Mouse (Mus musculus) forebrain, embryonic 13.5 days (tissue): ENCODE measurements around the gene Miga1. TPM values are rescaled to one million over a fixed set of nuclear protein-coding genes. Genes with fewer than 3 reads are reported as not detected.

Experiments
- ATAC-seq: fragments of 200-750 bp; cut with Nextera tagmentation; 2 replicates; pipeline ENCODE4 v1.8.0; 2017
- H3K27ac ChIP-seq: fragments of 300-500 bp; sonication (generic); 2 replicates; pipeline ENCODE4 v1.5.1; 2015; ENCODE audit warnings: inconsistent platforms, mild to moderate bottlenecking, moderate library complexity
- H3K27me3 ChIP-seq: fragments of 300-500 bp; sonication (generic); 2 replicates; pipeline ENCODE4 v1.6.1; 2015; ENCODE audit warnings: mild to moderate bottlenecking, inconsistent platforms
- H3K36me3 ChIP-seq: fragments of 300-500 bp; sonication (generic); 2 replicates; pipeline ENCODE4 v1.6.1; 2015; ENCODE audit warnings: mild to moderate bottlenecking, inconsistent platforms; ENCODE audit not compliant: poor library complexity, severe bottlenecking
- H3K4me1 ChIP-seq: fragments of 300-500 bp; sonication (generic); 2 replicates; pipeline ENCODE4 v1.6.1; 2015; ENCODE audit warnings: inconsistent platforms
- H3K4me2 ChIP-seq: fragments of 300-500 bp; sonication (generic); 2 replicates; pipeline ENCODE4 v1.6.1; 2015; ENCODE audit warnings: inconsistent platforms, mild to moderate bottlenecking, moderate library complexity
- H3K4me3 ChIP-seq: fragments of 300-500 bp; sonication (generic); 2 replicates; pipeline ENCODE4 v1.5.1; 2015; ENCODE audit warnings: mild to moderate bottlenecking, inconsistent platforms
- H3K9ac ChIP-seq: fragments of 300-500 bp; sonication (generic); 2 replicates; pipeline ENCODE4 v1.6.1; 2015; ENCODE audit warnings: mild to moderate bottlenecking, inconsistent platforms
- H3K9me3 ChIP-seq: fragments of 300-500 bp; sonication (generic); replicated peaks from 2 replicates; pipeline ENCODE4 v1.6.1; 2016; ENCODE audit warnings: inconsistent platforms
- WGBS: fragments of 180-500 bp; shearing (Covaris S2); methylation state at CpG from one replicate; pipeline ENCODE4 v1.1.7; 2015; 5-methylcytosine and 5-hydroxymethylcytosine counted together
- polyA plus RNA-seq: library from polyadenylated mRNA; unstranded; fragments of >200 nt; fragmentation: Nextera tagmentation; extraction: Ambion mirVana; gene quantifications from 2 replicates; pipeline ENCODE4 v1.2.1, GENCODE M21; 2015

Miga1 gene
- polyA plus RNA-seq, 1 experiment from 2014 or later, result 22.1 TPM

DNA sequence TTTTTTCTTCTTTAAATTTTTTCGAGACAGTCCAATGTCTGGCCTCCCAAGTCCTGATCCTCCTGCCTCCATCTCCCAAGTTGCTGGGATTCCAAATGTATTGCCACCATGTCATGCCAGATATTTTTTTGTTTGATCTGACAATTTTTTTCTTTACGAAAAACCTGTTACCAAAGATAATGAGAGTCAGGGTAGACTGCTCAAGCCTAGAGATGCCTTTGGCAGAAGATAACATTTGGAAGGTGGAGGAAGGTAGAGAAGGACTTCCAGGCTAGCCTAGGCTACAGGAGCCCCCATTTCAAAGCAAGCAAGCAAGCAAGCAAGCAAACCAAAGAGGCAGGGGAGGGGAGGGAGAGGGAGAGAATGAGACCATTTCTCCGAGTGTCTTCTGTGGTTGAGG, 7.0 kb upstream of the Miga1 start:
- H3K4me2 ChIP-seq, result peak overlapping the region; percentile 63
- H3K36me3 ChIP-seq, result no peaks in the 10 kb centered on the region
- ATAC-seq, result no peak
- H3K4me3 ChIP-seq, result peak overlapping the region; percentile 78
- H3K9me3 ChIP-seq, result no peaks in the 10 kb centered on the region
- H3K27ac ChIP-seq, result no peak overlapping the region
- 51% methylated on average over 3 of the region's 3 CpGs for WGBS
- peaks cover 29% of the 10 kb centered on the region for H3K4me1 ChIP-seq
- peak overlapping the region; percentile 86 for H3K9ac ChIP-seq
- no peaks in the 10 kb centered on the region for H3K27me3 ChIP-seq

DNA sequence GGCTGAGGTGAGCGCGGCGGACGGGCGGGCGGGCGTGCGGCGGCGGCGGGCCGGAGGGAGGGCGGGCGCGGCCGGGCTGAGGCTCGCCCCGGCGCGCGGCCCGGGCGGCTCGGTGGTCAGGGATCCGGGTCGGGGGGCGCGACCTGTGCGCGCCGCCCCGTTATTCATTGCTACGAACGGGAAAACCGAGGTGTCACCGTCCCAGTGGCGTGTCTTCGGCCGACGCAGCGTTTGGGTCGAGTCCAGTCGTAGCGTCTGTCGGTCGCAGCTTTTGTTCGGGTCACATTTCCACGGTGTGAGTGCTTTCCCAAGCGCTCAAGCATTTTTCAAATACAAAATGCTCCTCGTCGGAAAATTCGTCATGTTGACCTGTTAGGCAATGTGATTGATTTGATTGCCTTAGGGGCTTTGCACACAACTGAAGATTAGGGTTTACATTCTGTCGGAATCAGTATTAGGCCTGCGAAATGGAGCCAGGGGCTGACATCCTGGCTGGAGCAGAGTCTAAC, 6.5 kb upstream of the Miga1 start:
- H3K9ac ChIP-seq, result peak overlapping the region; percentile 86
- no peak for ATAC-seq

DNA sequence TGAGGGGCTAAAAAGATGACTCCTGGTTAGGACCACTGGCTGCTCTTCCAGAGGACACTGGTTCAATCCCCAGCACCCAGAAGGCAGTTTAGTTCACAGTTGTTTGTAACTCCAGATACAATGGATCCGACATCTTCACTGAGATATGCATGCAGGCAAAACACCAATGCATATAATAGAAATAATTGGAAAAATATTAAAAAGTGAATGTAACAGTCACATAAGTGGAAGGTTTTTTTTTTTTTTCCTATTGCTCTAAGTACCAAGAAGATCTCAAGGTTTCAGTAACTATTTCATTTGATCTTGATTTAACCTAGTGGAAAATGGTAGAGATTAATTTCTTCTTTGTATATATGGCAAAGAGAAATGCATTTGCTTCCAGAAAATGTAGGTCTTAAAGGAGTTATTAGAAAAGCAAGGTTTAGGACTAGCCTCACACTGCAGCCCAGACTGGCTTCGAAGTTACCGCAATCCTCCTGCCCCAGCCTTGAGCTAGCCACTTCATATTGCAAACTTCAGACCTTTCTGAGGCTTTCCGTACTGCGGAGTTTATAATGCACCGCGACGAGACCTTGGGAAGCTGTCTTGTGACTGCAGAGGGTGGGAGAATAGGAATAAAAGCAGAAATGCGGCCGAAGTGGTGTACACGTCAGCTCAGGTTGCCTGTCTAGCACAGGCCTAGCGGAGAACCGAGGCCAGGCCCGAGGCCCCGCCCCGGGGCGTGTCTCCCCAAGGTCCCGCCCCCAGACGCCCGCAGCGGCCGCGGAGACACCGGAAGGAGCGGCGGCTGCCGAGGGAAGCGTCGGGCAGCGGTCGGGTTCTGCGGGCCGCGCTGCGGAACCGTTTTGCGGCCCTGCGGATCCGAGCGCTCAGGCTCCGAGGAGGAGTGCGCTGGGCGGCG, 5.8 kb upstream of the Miga1 start, which contains the start of gene Usp33:
TSS of gene Usp33 (plus strand) at position 747 of the 901 bp plus-strand sequence.
- no peaks in the 10 kb centered on the region for H3K9me3 ChIP-seq
- peak within 1 kb of the TSS; percentile 78 for H3K4me3 ChIP-seq
- H3K36me3 ChIP-seq, result no peaks in the 10 kb centered on the region
- ATAC-seq, result peak; percentile 99
- H3K27ac ChIP-seq, result peak within 1 kb of the TSS; percentile 61
- peak within 1 kb of the TSS; percentile 63 for H3K4me2 ChIP-seq
- peak within 1 kb of the TSS; percentile 86 for H3K9ac ChIP-seq
- 7% methylated on average over 40 of the region's 44 CpGs for WGBS
- no peaks in the 10 kb centered on the region for H3K27me3 ChIP-seq
- H3K4me1 ChIP-seq, result peaks cover 28% of the 10 kb centered on the region

More for the DNA sequence above, 6.5 kb upstream of the Miga1 start:
- Histone ChIP-seq H3K4me2 (peak overlapping the region; percentile 63), H3K27me3 (no peaks in the 10 kb centered on the region), H3K27ac (peak overlapping the region; percentile 54), H3K36me3 (no peaks in the 10 kb centered on the region), H3K4me1 (peaks cover 29% of the 10 kb centered on the region), H3K4me3 (peak overlapping the region; percentile 78), H3K9me3 (no peaks in the 10 kb centered on the region)
- under 1% methylated on average over 39 of the region's 54 CpGs for WGBS

DNA sequence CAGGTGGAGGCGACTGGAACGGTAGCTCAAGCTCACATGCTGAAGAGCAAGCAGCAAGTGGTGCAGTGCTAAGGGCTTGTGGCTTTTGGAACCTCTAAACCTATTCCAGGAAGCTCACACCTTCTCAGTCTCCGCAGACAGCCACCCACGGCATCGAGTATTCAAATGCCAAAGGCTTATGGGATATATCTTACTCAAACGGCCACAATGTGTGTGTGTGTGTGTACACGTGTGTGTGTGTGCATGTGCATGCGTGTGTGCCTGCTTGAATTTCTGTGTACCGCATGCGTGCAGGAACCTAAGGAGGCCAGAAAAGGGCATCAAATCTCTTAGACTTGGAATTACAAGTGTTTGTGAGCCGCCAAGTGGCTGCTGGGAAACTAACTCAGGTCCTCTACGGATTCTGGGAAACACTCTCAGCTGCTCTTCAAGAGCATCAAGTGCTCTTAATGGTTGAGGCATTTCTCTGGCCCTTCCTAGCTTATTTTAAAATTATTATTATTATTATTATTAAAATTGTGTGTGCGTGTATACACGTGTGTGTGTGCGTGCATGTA, 2.8 kb upstream of the Miga1 start:
- H3K27ac ChIP-seq, result no peak overlapping the region
- no peak overlapping the region for H3K9ac ChIP-seq
- 88% methylated on average over 15 of the region's 15 CpGs for WGBS
- H3K27me3 ChIP-seq, result no peaks in the 10 kb centered on the region
- H3K9me3 ChIP-seq, result no peaks in the 10 kb centered on the region
- no peaks in the 10 kb centered on the region for H3K36me3 ChIP-seq
- H3K4me1 ChIP-seq, result peaks cover 23% of the 10 kb centered on the region
- H3K4me2 ChIP-seq, result no peak overlapping the region
- ATAC-seq, result no peak
- H3K4me3 ChIP-seq, result no peak overlapping the region

DNA sequence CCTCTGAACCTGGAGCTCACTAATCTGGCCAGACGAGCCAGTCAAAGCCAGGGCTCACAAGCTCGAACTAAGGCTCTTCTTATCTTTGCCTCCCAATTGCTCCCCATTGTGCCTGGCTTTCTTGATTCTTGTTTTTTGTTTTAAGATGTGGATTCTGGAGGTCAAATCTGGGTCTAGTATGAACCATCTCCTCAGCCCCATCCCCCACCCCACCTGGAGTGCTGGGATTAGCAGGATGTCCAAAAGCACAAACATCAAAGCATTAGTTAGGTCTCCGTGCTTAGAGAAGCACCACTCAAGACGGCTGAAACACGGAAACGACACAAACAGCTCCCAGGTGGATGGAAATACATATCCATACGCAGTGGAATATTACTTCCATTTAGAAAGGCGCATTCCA, 4.1 kb downstream of the Miga1 start:
- no peak overlapping the region for H3K9ac ChIP-seq
- peaks cover 13% of the 10 kb centered on the region for H3K4me1 ChIP-seq
- no peak overlapping the region for H3K27ac ChIP-seq
- WGBS, result 86% methylated on average over 8 of the region's 8 CpGs
- ATAC-seq, result no peak
- H3K9me3 ChIP-seq, result no peaks in the 10 kb centered on the region
- H3K4me3 ChIP-seq, result no peak overlapping the region
- no peaks in the 10 kb centered on the region for H3K27me3 ChIP-seq
- H3K36me3 ChIP-seq, result peaks cover 53% of the 10 kb centered on the region
- no peak overlapping the region for H3K4me2 ChIP-seq

DNA sequence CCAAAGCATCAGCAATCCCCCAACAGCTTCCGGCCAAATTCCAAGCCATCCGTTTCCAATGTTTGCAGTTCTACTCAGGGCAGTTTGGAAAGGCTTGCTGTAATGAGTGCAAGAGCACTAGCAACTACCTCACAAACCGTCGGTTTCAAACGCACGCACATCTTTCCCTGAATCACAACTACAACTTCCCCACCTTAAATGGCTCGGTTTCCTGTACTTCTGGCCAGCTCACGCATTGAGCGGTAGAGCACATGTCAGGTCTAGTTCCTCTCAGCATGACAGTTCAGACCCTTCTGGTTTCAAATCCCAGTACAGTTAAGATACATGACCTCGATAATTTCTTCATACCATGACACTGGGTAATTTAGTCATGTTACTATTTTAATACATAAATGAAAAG, 6.6 kb downstream of the Miga1 start:
- H3K27ac ChIP-seq, result no peak overlapping the region
- H3K36me3 ChIP-seq, result peaks cover 53% of the 10 kb centered on the region
- H3K4me2 ChIP-seq, result no peak overlapping the region
- WGBS, result 95% methylated on average over 10 of the region's 10 CpGs
- 0 out of 2 replicates have a peak, but pooled peaks cover under 1% of the 10 kb centered on the region for H3K4me1 ChIP-seq
- no peak overlapping the region for H3K9ac ChIP-seq
- H3K4me3 ChIP-seq, result no peak overlapping the region
- H3K9me3 ChIP-seq, result no peaks in the 10 kb centered on the region
- H3K27me3 ChIP-seq, result no peaks in the 10 kb centered on the region
- ATAC-seq, result no peak

DNA sequence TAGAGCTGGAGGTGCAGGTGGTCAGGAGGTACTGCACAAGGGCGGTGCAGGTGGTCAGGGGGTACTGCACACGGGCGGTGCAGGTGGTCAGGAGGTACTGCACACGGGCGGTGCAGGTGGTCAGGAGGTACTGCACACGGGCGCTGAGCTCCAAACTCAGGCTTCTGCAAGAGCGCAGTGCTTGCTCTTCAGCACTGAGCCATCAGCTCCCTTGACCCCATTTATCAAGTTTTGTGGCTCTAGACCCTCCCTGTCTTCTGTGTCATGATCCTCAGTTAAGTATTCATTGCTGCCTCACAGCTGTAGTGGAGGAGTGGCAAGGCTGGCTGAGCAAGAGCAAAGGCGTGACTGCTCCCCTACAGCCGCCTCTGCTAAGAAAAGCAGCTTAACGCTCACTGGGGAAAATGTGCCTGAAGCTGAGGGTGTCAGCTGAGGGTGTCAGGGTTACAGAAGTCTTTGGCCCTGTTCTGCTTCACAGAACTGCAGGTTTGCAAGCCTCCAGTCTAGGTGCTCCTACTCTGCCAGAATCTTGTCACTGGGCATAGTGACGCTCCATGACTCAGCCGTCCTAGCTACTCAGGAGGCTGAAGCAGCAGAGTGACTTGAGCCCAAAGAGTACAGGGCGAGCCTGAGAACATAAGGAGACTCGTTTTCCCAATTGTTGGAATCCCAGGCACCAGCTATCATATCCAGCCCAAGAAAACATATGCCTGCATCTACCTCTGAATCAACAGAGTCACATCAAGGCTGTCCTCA, 7.5 kb downstream of the Miga1 start:
- Histone ChIP-seq H3K27me3 (no peaks in the 10 kb centered on the region), H3K36me3 (peaks cover 53% of the 10 kb centered on the region), H3K4me1 (no peaks in the 10 kb centered on the region), H3K9me3 (no peaks in the 10 kb centered on the region), H3K27ac (no peak overlapping the region), H3K9ac (no peak overlapping the region), H3K4me3 (no peak overlapping the region), H3K4me2 (no peak overlapping the region)
- no peak for ATAC-seq
- 91% methylated on average over 15 of the region's 15 CpGs for WGBS

DNA sequence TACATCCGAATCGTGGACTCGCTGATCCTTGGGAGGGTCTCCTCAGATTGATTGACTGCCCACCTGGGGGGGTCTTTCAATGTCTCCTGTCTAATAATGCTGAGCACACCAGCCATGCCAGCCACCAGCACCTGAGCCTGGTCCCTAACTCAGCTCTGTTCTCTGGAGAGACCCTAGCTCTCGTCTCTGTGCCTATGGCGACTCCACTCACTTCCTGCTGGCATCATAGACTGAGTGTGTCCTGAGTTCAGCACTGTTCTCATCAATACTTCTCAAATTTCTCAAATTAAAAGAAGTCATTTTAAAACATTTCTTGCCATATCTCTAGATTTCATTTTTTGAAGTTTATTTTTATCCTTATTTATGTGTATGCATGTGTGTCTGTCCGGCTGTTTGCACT, 8.1 kb downstream of the Miga1 start:
- H3K4me3 ChIP-seq, result no peak overlapping the region
- H3K27ac ChIP-seq, result no peak overlapping the region
- no peaks in the 10 kb centered on the region for H3K27me3 ChIP-seq
- H3K36me3 ChIP-seq, result peaks cover 47% of the 10 kb centered on the region
- no peaks in the 10 kb centered on the region for H3K9me3 ChIP-seq
- H3K4me1 ChIP-seq, result no peaks in the 10 kb centered on the region
- no peak overlapping the region for H3K4me2 ChIP-seq
- no peak overlapping the region for H3K9ac ChIP-seq
- ATAC-seq, result no peak
- WGBS, result 95% methylated on average over 6 of the region's 6 CpGs

DNA sequence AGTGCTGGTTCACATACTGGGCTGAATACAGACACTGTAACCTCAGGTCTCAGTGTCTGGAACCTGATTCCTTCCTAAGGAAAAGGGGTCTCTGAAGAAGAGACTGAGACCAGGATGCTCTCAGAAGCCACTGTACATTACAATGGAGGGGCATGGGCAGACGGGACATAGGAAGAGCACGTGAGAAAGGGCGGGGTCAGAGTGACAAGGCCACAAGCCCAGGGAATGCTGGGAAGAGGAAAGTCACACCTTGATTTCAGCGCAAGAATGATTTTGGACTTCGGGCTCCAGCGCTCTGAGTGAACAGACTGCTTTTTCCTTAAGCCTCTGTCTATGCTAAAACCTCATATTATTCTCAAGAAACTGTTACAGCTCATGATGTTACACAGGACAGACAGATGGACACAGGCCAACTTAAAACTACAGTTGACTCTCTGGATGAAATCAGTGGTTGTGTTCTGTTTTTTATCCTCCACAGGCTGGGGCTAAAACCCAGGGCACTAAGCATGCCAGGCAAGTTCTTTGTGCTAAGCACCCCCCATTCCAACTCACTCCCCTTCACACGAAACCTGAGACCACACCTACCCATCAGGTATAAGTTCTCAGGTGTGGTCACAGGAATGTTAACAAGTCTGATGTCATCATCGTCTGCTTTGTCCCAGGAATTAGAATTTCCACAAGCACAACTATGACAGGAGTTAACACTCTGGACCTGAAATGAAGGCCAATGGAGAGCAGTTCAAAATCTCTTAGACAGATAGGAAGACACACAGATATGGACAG, 18.3 kb downstream of the Miga1 start:
- H3K27ac ChIP-seq, result no peak overlapping the region
- WGBS, result 96% methylated on average over 8 of the region's 8 CpGs
- H3K4me1 ChIP-seq, result no peaks in the 10 kb centered on the region
- H3K4me2 ChIP-seq, result no peak overlapping the region
- no peak for ATAC-seq
- H3K9me3 ChIP-seq, result no peaks in the 10 kb centered on the region
- H3K9ac ChIP-seq, result no peak overlapping the region
- H3K27me3 ChIP-seq, result no peaks in the 10 kb centered on the region
- peaks cover 28% of the 10 kb centered on the region for H3K36me3 ChIP-seq
- H3K4me3 ChIP-seq, result no peak overlapping the region

DNA sequence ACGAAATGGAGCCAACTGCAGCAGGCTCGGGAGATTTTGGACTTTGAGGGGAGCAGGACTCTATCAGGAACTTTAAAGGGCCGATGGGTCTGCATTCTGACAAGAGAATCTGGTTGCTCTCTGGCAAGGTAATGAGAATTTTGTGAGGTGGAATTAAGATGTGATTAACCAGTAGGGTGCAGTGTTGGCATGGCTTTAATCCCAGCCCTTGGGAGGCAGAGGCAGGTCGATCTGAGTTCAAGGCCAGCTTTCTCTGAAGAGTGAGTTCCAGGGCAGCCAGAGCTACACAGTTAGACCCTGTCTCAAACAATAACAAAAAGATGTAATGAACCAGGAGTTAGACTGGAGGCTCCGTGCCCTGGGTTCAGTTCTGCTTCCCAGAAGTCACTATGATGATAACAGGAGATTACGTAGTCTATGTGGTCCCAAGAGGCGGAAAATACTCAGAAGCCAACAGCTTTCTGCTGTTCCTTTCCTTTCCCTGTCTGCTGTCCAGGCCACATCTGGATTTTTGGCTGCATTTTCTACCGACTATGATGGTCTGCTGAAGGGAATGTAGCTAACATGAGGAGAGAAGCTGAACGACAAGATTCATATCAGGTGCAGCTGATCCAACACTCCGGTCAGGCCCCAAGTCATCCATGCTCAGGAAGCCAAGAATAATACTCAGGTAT, 19.1 kb downstream of the Miga1 start:
- Histone ChIP-seq H3K4me2 (no peak overlapping the region), H3K9me3 (no peaks in the 10 kb centered on the region), H3K9ac (no peak overlapping the region), H3K36me3 (peaks cover 28% of the 10 kb centered on the region), H3K27ac (no peak overlapping the region), H3K4me3 (no peak overlapping the region), H3K27me3 (no peaks in the 10 kb centered on the region), H3K4me1 (no peaks in the 10 kb centered on the region)
- ATAC-seq, result no peak
- 94% methylated on average over 10 of the region's 10 CpGs for WGBS
